Mouse (Mus musculus): ENCODE results near the gene Max. TPM values are rescaled to one million over a fixed set of nuclear protein-coding genes. Genes with fewer than 3 reads are reported as not detected.

Gene Max
- polyA plus RNA-seq, 1 experiment from 2014 or later, result 18.4 TPM

- Histone ChIP-seq H3K9me3 (replicated peaks; ENCODE audit: control insufficient read depth, low read length, poor library complexity, severe bottlenecking) (no peaks in the 10 kb centered on the region), H3K27ac (ENCODE audit: low read length) (no peak overlapping the region)
- WGBS, result 92% methylated on average over 11 of the region's 11 CpGs
Measured at GRCm38 (mm10) chr12:76916163-76916562, 45.8 kb downstream of the Max start.

GRCm38 (mm10) chr12:76912193-76912592 lies 49.8 kb downstream of the Max start:
- 70% methylated on average over 9 of the region's 9 CpGs for WGBS
- Histone ChIP-seq H3K4me1 (ENCODE audit: control insufficient read depth, insufficient read depth, low read length) (peaks cover 2% of the 10 kb centered on the region; the same call in 1 of the 2 replicates), H3K27ac (ENCODE audit: low read length) (no peak overlapping the region), H3K4me2 (ENCODE audit: low read length) (no peak overlapping the region), H3K27me3 (ENCODE audit: control insufficient read depth, insufficient read depth, low read depth, low read length) (no peaks in the 10 kb centered on the region), H3K9ac (ENCODE audit: low read depth, low read length) (no peak overlapping the region), H3K36me3 (ENCODE audit: control insufficient read depth, insufficient read depth, low read length) (peaks cover 10% of the 10 kb centered on the region), H3K9me3 (replicated peaks; ENCODE audit: control insufficient read depth, low read length, poor library complexity, severe bottlenecking) (no peaks in the 10 kb centered on the region), H3K4me3 (ENCODE audit: low read depth, low read length) (no peak overlapping the region)
- no peak for ATAC-seq

More at GRCm38 (mm10) chr12:76916163-76916562, 45.8 kb downstream of the Max start:
- no peak overlapping the region for H3K4me2 ChIP-seq (ENCODE audit: low read length)
- no peaks in the 10 kb centered on the region for H3K27me3 ChIP-seq (ENCODE audit: control insufficient read depth, insufficient read depth, low read depth, low read length)
- H3K4me1 ChIP-seq (ENCODE audit: control insufficient read depth, insufficient read depth, low read length), result peaks cover under 1% of the 10 kb centered on the region; the same call in 1 of the 2 replicates
- no peak for ATAC-seq
- H3K9ac ChIP-seq (ENCODE audit: low read depth, low read length), result no peak overlapping the region
- H3K4me3 ChIP-seq (ENCODE audit: low read depth, low read length), result no peak overlapping the region
- H3K36me3 ChIP-seq (ENCODE audit: control insufficient read depth, insufficient read depth, low read length), result peaks cover 10% of the 10 kb centered on the region

- ATAC-seq, result no peak
- no peak overlapping the region for H3K4me3 ChIP-seq (ENCODE audit: low read depth, low read length)
- H3K4me1 ChIP-seq (ENCODE audit: control insufficient read depth, insufficient read depth, low read length), result peaks cover 2% of the 10 kb centered on the region; the same call in 1 of the 2 replicates
- no peaks in the 10 kb centered on the region for H3K9me3 ChIP-seq (replicated peaks; ENCODE audit: control insufficient read depth, low read length, poor library complexity, severe bottlenecking)
- 45% methylated on average over 16 of the region's 16 CpGs for WGBS
- H3K9ac ChIP-seq (ENCODE audit: low read depth, low read length), result no peak overlapping the region
- H3K27ac ChIP-seq (ENCODE audit: low read length), result no peak overlapping the region
- H3K27me3 ChIP-seq (ENCODE audit: control insufficient read depth, insufficient read depth, low read depth, low read length), result no peaks in the 10 kb centered on the region
- peaks cover 5% of the 10 kb centered on the region for H3K36me3 ChIP-seq (ENCODE audit: control insufficient read depth, insufficient read depth, low read length)
- no peak overlapping the region for H3K4me2 ChIP-seq (ENCODE audit: low read length)
Measured at GRCm38 (mm10) chr12:76911171-76911726, 50.8 kb downstream of the Max start.

GRCm38 (mm10) chr12:76910258-76910940 lies 51.6 kb downstream of the Max start:
- Histone ChIP-seq H3K4me1 (ENCODE audit: control insufficient read depth, insufficient read depth, low read length) (peaks cover 2% of the 10 kb centered on the region; the same call in 1 of the 2 replicates), H3K27me3 (ENCODE audit: control insufficient read depth, insufficient read depth, low read depth, low read length) (no peaks in the 10 kb centered on the region), H3K9me3 (replicated peaks; ENCODE audit: control insufficient read depth, low read length, poor library complexity, severe bottlenecking) (no peaks in the 10 kb centered on the region), H3K9ac (ENCODE audit: low read depth, low read length) (no peak overlapping the region), H3K36me3 (ENCODE audit: control insufficient read depth, insufficient read depth, low read length) (peaks cover 5% of the 10 kb centered on the region), H3K27ac (ENCODE audit: low read length) (no peak overlapping the region), H3K4me3 (ENCODE audit: low read depth, low read length) (no peak overlapping the region), H3K4me2 (ENCODE audit: low read length) (no peak overlapping the region)
- 60% methylated on average over 11 of the region's 11 CpGs for WGBS
- no peak for ATAC-seq

- H3K4me1 ChIP-seq (ENCODE audit: control insufficient read depth, insufficient read depth, low read length), result peaks cover 2% of the 10 kb centered on the region; the same call in 1 of the 2 replicates
- ATAC-seq, result no peak
- H3K9me3 ChIP-seq (replicated peaks; ENCODE audit: control insufficient read depth, low read length, poor library complexity, severe bottlenecking), result no peaks in the 10 kb centered on the region
- H3K27me3 ChIP-seq (ENCODE audit: control insufficient read depth, insufficient read depth, low read depth, low read length), result no peaks in the 10 kb centered on the region
- no peak overlapping the region for H3K27ac ChIP-seq (ENCODE audit: low read length)
- H3K9ac ChIP-seq (ENCODE audit: low read depth, low read length), result no peak overlapping the region
- H3K4me3 ChIP-seq (ENCODE audit: low read depth, low read length), result no peak overlapping the region
- no peak overlapping the region for H3K4me2 ChIP-seq (ENCODE audit: low read length)
- 95% methylated on average over 5 of the region's 5 CpGs for WGBS
- 0 out of 2 replicates have a peak, but pooled peaks cover under 1% of the 10 kb centered on the region for H3K36me3 ChIP-seq (ENCODE audit: control insufficient read depth, insufficient read depth, low read length)
Measured at GRCm38 (mm10) chr12:76909218-76909617, 52.8 kb downstream of the Max start.

- Histone ChIP-seq H3K27me3 (ENCODE audit: control insufficient read depth, insufficient read depth, low read depth, low read length) (no peaks in the 10 kb centered on the region), H3K9me3 (replicated peaks; ENCODE audit: control insufficient read depth, low read length, poor library complexity, severe bottlenecking) (no peaks in the 10 kb centered on the region), H3K4me1 (ENCODE audit: control insufficient read depth, insufficient read depth, low read length) (peaks cover 2% of the 10 kb centered on the region; the same call in 1 of the 2 replicates), H3K27ac (ENCODE audit: low read length) (no peak overlapping the region), H3K36me3 (ENCODE audit: control insufficient read depth, insufficient read depth, low read length) (no peaks in the 10 kb centered on the region; the same call in 1 of the 2 replicates), H3K9ac (ENCODE audit: low read depth, low read length) (no peak overlapping the region), H3K4me3 (ENCODE audit: low read depth, low read length) (no peak overlapping the region), H3K4me2 (ENCODE audit: low read length) (no peak overlapping the region)
- WGBS, result 73% methylated on average over 1 of the region's 1 CpGs
- no peak for ATAC-seq
Measured at GRCm38 (mm10) chr12:76906278-76906677, 55.7 kb downstream of the Max start.

GRCm38 (mm10) chr12:76901508-76902294 lies 60.3 kb downstream of the Max start:
- H3K4me2 ChIP-seq (ENCODE audit: low read length), result no peak overlapping the region
- H3K36me3 ChIP-seq (ENCODE audit: control insufficient read depth, insufficient read depth, low read length), result peaks cover 4% of the 10 kb centered on the region
- no peak for ATAC-seq
- no peak overlapping the region for H3K27ac ChIP-seq (ENCODE audit: low read length)
- no peaks in the 10 kb centered on the region for H3K27me3 ChIP-seq (ENCODE audit: control insufficient read depth, insufficient read depth, low read depth, low read length)
- no peak overlapping the region for H3K9ac ChIP-seq (ENCODE audit: low read depth, low read length)
- no peaks in the 10 kb centered on the region for H3K4me1 ChIP-seq (ENCODE audit: control insufficient read depth, insufficient read depth, low read length)
- 85% methylated on average over 3 of the region's 3 CpGs for WGBS
- no peak overlapping the region for H3K4me3 ChIP-seq (ENCODE audit: low read depth, low read length)
- H3K9me3 ChIP-seq (replicated peaks; ENCODE audit: control insufficient read depth, low read length, poor library complexity, severe bottlenecking), result no peaks in the 10 kb centered on the region

- H3K4me3 ChIP-seq (ENCODE audit: low read depth, low read length), result no peak overlapping the region
- H3K4me1 ChIP-seq (ENCODE audit: control insufficient read depth, insufficient read depth, low read length), result peaks cover 9% of the 10 kb centered on the region
- 94% methylated on average over 10 of the region's 10 CpGs for WGBS
- no peaks in the 10 kb centered on the region for H3K27me3 ChIP-seq (ENCODE audit: control insufficient read depth, insufficient read depth, low read depth, low read length)
- H3K9ac ChIP-seq (ENCODE audit: low read depth, low read length), result no peak overlapping the region
- peaks cover 4% of the 10 kb centered on the region for H3K36me3 ChIP-seq (ENCODE audit: control insufficient read depth, insufficient read depth, low read length)
- H3K9me3 ChIP-seq (replicated peaks; ENCODE audit: control insufficient read depth, low read length, poor library complexity, severe bottlenecking), result no peaks in the 10 kb centered on the region
- H3K27ac ChIP-seq (ENCODE audit: low read length), result no peak overlapping the region
- no peak overlapping the region for H3K4me2 ChIP-seq (ENCODE audit: low read length)
- ATAC-seq, result no peak
Measured at GRCm38 (mm10) chr12:76899261-76899975, 62.6 kb downstream of the Max start.
